Mouse (Mus musculus): ENCODE results near the gene Cep162. TPM values are rescaled to one million over a fixed set of nuclear protein-coding genes. Genes with fewer than 3 reads are reported as not detected.

Gene Cep162
- polyA plus RNA-seq, 1 experiment from 2014 or later = 0.93 TPM

GRCm38 (mm10) chr9:87247678-87248077, 7.7 kb downstream of the Cep162 start:
- Histone ChIP-seq H3K9ac (replicated peaks) (no peak overlapping the region), H3K9me3 (ENCODE audit: low read length) (no peaks in the 10 kb centered on the region), H3K4me3 (ENCODE audit: low read depth, low read length) (no peak overlapping the region), H3K27me3 (ENCODE audit: insufficient read depth, low read length) (no peaks in the 10 kb centered on the region), H3K36me3 (replicated peaks; ENCODE audit: insufficient read depth, low read length) (peaks cover 24% of the 10 kb centered on the region), H3K4me2 (ENCODE audit: low read depth, low read length) (no peak overlapping the region), H3K4me1 (ENCODE audit: insufficient read depth) (no peaks in the 10 kb centered on the region), H3K27ac (ENCODE audit: low read depth) (no peak overlapping the region)
- 70% methylated on average over 1 of the region's 1 CpGs for WGBS (ENCODE audit: insufficient replicate concordance)
- ATAC-seq (no peak), DNase-seq (no peak)
- no peak for TF ChIP-seq EP300 (IDR thresholded peaks at IDR 0.05; ENCODE audit: low read depth)
- TF ChIP-seq CTCF (IDR thresholded peaks at IDR 0.05; ENCODE audit: low read depth) = no peak

- Histone ChIP-seq H3K36me3 (replicated peaks; ENCODE audit: insufficient read depth, low read length) (peaks cover 6% of the 10 kb centered on the region), H3K27ac (ENCODE audit: low read depth) (no peak overlapping the region), H3K4me2 (ENCODE audit: low read depth, low read length) (no peak overlapping the region), H3K9me3 (ENCODE audit: low read length) (no peaks in the 10 kb centered on the region), H3K27me3 (ENCODE audit: insufficient read depth, low read length) (no peaks in the 10 kb centered on the region), H3K4me3 (ENCODE audit: low read depth, low read length) (no peak overlapping the region), H3K4me1 (ENCODE audit: insufficient read depth) (no peaks in the 10 kb centered on the region), H3K9ac (replicated peaks) (no peak overlapping the region)
- 61% methylated on average over 4 of the region's 4 CpGs for WGBS (ENCODE audit: insufficient replicate concordance)
- DNase-seq (no peak), ATAC-seq (no peak)
- TF ChIP-seq EP300 (IDR thresholded peaks at IDR 0.05; ENCODE audit: low read depth) = no peak
- TF ChIP-seq CTCF (IDR thresholded peaks at IDR 0.05; ENCODE audit: low read depth) = no peak
Measured at GRCm38 (mm10) chr9:87213204-87213603, 42.1 kb downstream of the Cep162 start.

GRCm38 (mm10) chr9:87210830-87211339, 44.5 kb downstream of the Cep162 start:
- TF ChIP-seq EP300 (IDR thresholded peaks at IDR 0.05; ENCODE audit: low read depth) (no peak), CTCF (IDR thresholded peaks at IDR 0.05; ENCODE audit: low read depth) (no peak)
- 83% methylated on average over 9 of the region's 9 CpGs for WGBS (ENCODE audit: insufficient replicate concordance)
- DNase-seq (no peak), ATAC-seq (no peak)
- Histone ChIP-seq H3K9ac (replicated peaks) (no peak overlapping the region), H3K27ac (ENCODE audit: low read depth) (no peak overlapping the region), H3K9me3 (ENCODE audit: low read length) (no peaks in the 10 kb centered on the region), H3K4me3 (ENCODE audit: low read depth, low read length) (no peak overlapping the region), H3K27me3 (ENCODE audit: insufficient read depth, low read length) (no peaks in the 10 kb centered on the region), H3K36me3 (replicated peaks; ENCODE audit: insufficient read depth, low read length) (peaks cover 11% of the 10 kb centered on the region), H3K4me1 (ENCODE audit: insufficient read depth) (no peaks in the 10 kb centered on the region), H3K4me2 (ENCODE audit: low read depth, low read length) (no peak overlapping the region)

- Histone ChIP-seq H3K36me3 (replicated peaks; ENCODE audit: insufficient read depth, low read length) (peaks cover 29% of the 10 kb centered on the region), H3K4me3 (ENCODE audit: low read depth, low read length) (no peak overlapping the region), H3K9ac (replicated peaks) (no peak overlapping the region), H3K4me1 (ENCODE audit: insufficient read depth) (no peaks in the 10 kb centered on the region), H3K27ac (ENCODE audit: low read depth) (no peak overlapping the region), H3K9me3 (ENCODE audit: low read length) (no peaks in the 10 kb centered on the region), H3K27me3 (ENCODE audit: insufficient read depth, low read length) (no peaks in the 10 kb centered on the region), H3K4me2 (ENCODE audit: low read depth, low read length) (no peak overlapping the region)
- ATAC-seq (no peak), DNase-seq (no peak)
- 86% methylated on average over 6 of the region's 6 CpGs for WGBS (ENCODE audit: insufficient replicate concordance)
- TF ChIP-seq CTCF (IDR thresholded peaks at IDR 0.05; ENCODE audit: low read depth) (no peak), EP300 (IDR thresholded peaks at IDR 0.05; ENCODE audit: low read depth) (no peak)
Measured at GRCm38 (mm10) chr9:87202431-87202830, 52.9 kb downstream of the Cep162 start.

- Histone ChIP-seq H3K27ac (ENCODE audit: low read depth) (no peak overlapping the region), H3K36me3 (replicated peaks; ENCODE audit: insufficient read depth, low read length) (peaks cover 23% of the 10 kb centered on the region), H3K9me3 (ENCODE audit: low read length) (no peaks in the 10 kb centered on the region), H3K4me3 (ENCODE audit: low read depth, low read length) (no peak overlapping the region), H3K4me1 (ENCODE audit: insufficient read depth) (no peaks in the 10 kb centered on the region), H3K4me2 (ENCODE audit: low read depth, low read length) (no peak overlapping the region), H3K9ac (replicated peaks) (no peak overlapping the region), H3K27me3 (ENCODE audit: insufficient read depth, low read length) (no peaks in the 10 kb centered on the region)
- TF ChIP-seq EP300 (IDR thresholded peaks at IDR 0.05; ENCODE audit: low read depth) = no peak
- no peak for TF ChIP-seq CTCF (IDR thresholded peaks at IDR 0.05; ENCODE audit: low read depth)
- 92% methylated on average over 4 of the region's 4 CpGs for WGBS (ENCODE audit: insufficient replicate concordance)
- ATAC-seq (no peak), DNase-seq (no peak)
Measured at GRCm38 (mm10) chr9:87200919-87201318, 54.4 kb downstream of the Cep162 start.

GRCm38 (mm10) chr9:87200426-87200825, 54.9 kb downstream of the Cep162 start:
- Histone ChIP-seq H3K4me3 (ENCODE audit: low read depth, low read length) (no peak overlapping the region), H3K9me3 (ENCODE audit: low read length) (no peaks in the 10 kb centered on the region), H3K9ac (replicated peaks) (no peak overlapping the region), H3K27ac (ENCODE audit: low read depth) (no peak overlapping the region), H3K27me3 (ENCODE audit: insufficient read depth, low read length) (no peaks in the 10 kb centered on the region), H3K36me3 (replicated peaks; ENCODE audit: insufficient read depth, low read length) (peaks cover 23% of the 10 kb centered on the region), H3K4me2 (ENCODE audit: low read depth, low read length) (no peak overlapping the region), H3K4me1 (ENCODE audit: insufficient read depth) (no peaks in the 10 kb centered on the region)
- no peak for ATAC-seq
- no peak for TF ChIP-seq EP300 (IDR thresholded peaks at IDR 0.05; ENCODE audit: low read depth)
- TF ChIP-seq CTCF (IDR thresholded peaks at IDR 0.05; ENCODE audit: low read depth) = no peak
- DNase-seq = no peak
- WGBS (ENCODE audit: insufficient replicate concordance) = 86% methylated on average over 5 of the region's 5 CpGs

GRCm38 (mm10) chr9:87198036-87198435, 57.3 kb downstream of the Cep162 start:
- Histone ChIP-seq H3K4me1 (ENCODE audit: insufficient read depth) (no peaks in the 10 kb centered on the region), H3K4me2 (ENCODE audit: low read depth, low read length) (no peak overlapping the region), H3K27ac (ENCODE audit: low read depth) (no peak overlapping the region), H3K4me3 (ENCODE audit: low read depth, low read length) (no peak overlapping the region), H3K9ac (replicated peaks) (no peak overlapping the region), H3K36me3 (replicated peaks; ENCODE audit: insufficient read depth, low read length) (peaks cover 18% of the 10 kb centered on the region; the same call in 1 of the 2 replicates), H3K9me3 (ENCODE audit: low read length) (no peaks in the 10 kb centered on the region), H3K27me3 (ENCODE audit: insufficient read depth, low read length) (no peaks in the 10 kb centered on the region)
- ATAC-seq (no peak), DNase-seq (no peak)
- TF ChIP-seq CTCF (IDR thresholded peaks at IDR 0.05; ENCODE audit: low read depth) (no peak), EP300 (IDR thresholded peaks at IDR 0.05; ENCODE audit: low read depth) (no peak)
- WGBS (ENCODE audit: insufficient replicate concordance) = 78% methylated on average over 6 of the region's 6 CpGs
